Mouse (Mus musculus) heart, embryonic 14.5 days (tissue): ENCODE data around the gene Tmem150a. TPM values are rescaled to one million over a fixed set of nuclear protein-coding genes. Genes with fewer than 3 reads are reported as not detected.

Experiments
- ATAC-seq: fragments of 200-750 bp; cut with Nextera tagmentation; 2 replicates; pipeline ENCODE4 v1.8.0; 2017; ENCODE audit warnings: low read depth, moderate TSS enrichment; ENCODE audit not compliant: insufficient number of reproducible peaks, insufficient read depth, low FRiP score
- H3K27ac ChIP-seq, 2 experiments: fragments of 200-500 bp in 1 of 2; fragments of 300-500 bp in 1 of 2; sonication (generic) in 1 of 2; replicated peaks in 1 of 2; 2 replicates each; pipeline ENCODE4 v1.5.1; 2012 to 2014; ENCODE audit warnings: low read depth in 2 of 2, low read length in 2 of 2, control low read depth in 1 of 2, mild to moderate bottlenecking in 1 of 2, mixed read lengths in 1 of 2; ENCODE audit not compliant: control insufficient read depth in 1 of 2, insufficient read depth in 1 of 2
- H3K27me3 ChIP-seq: fragments of 300-500 bp; sonication (generic); 2 replicates; pipeline ENCODE4 v1.6.1; 2014; ENCODE audit warnings: mild to moderate bottlenecking, low read length, control low read depth; ENCODE audit not compliant: control insufficient read depth, insufficient read depth
- H3K36me3 ChIP-seq: fragments of 300-500 bp; sonication (generic); 2 replicates; pipeline ENCODE4 v1.6.1; 2014; ENCODE audit warnings: mild to moderate bottlenecking, control low read depth, low read length, mixed read lengths; ENCODE audit not compliant: control insufficient read depth, insufficient read depth
- H3K4me1 ChIP-seq, 2 experiments: fragments of 200-500 bp in 1 of 2; fragments of 300-500 bp in 1 of 2; sonication (generic) in 1 of 2; 2 replicates each; pipeline ENCODE4 v1.6.1; 2012 to 2014; ENCODE audit warnings: low read length in 2 of 2, control low read depth in 1 of 2, mixed read lengths in 1 of 2; ENCODE audit not compliant: control insufficient read depth in 2 of 2, insufficient read depth in 2 of 2
- H3K4me2 ChIP-seq: fragments of 300-500 bp; sonication (generic); 2 replicates; pipeline ENCODE4 v1.6.1; 2014; ENCODE audit warnings: mild to moderate bottlenecking, low read length
- H3K4me3 ChIP-seq, 2 experiments: fragments of 200-500 bp in 1 of 2; fragments of 300-500 bp in 1 of 2; sonication (generic) in 1 of 2; 2 replicates each; pipeline ENCODE4 v1.5.1; 2012 to 2014; ENCODE audit warnings: low read length in 2 of 2, mild to moderate bottlenecking in 2 of 2, control low read depth in 1 of 2, low read depth in 1 of 2, moderate library complexity in 1 of 2; ENCODE audit not compliant: control insufficient read depth in 1 of 2, insufficient read depth in 1 of 2
- H3K9ac ChIP-seq: fragments of 300-500 bp; sonication (generic); 2 replicates; pipeline ENCODE4 v1.6.1; 2014; ENCODE audit warnings: mild to moderate bottlenecking, low read length
- H3K9me3 ChIP-seq: fragments of 300-500 bp; sonication (generic); 2 replicates; pipeline ENCODE4 v1.6.1; 2016; ENCODE audit warnings: low read length, control low read depth; ENCODE audit not compliant: control insufficient read depth
- WGBS: fragments of 180-500 bp; shearing (Covaris S2); extraction: QIAGEN DNeasy Blood & Tissue Kit; methylation state at CpG from one replicate; pipeline ENCODE4 v1.1.7; 2014; 5-methylcytosine and 5-hydroxymethylcytosine counted together
- polyA plus RNA-seq: library from polyadenylated mRNA; unstranded; fragments of >200 nt; fragmentation: Nextera tagmentation; extraction: Ambion mirVana; gene quantifications from 2 replicates; pipeline ENCODE4 v1.2.1, GENCODE M21; 2014

The Tmem150a gene
- polyA plus RNA-seq, 1 experiment from 2014 or later: 14.4 TPM

GRCm38 (mm10) chr6:72366844-72367443 is 11.7 kb downstream of the Tmem150a start, which contains the start of gene Rnf181:
TSS of gene Rnf181 (minus strand) at chr6:72366956.
- no peak within 1 kb of the TSS for H3K27ac ChIP-seq
- no peak within 1 kb of the TSS for H3K9ac ChIP-seq
- H3K36me3 ChIP-seq: peaks cover 10% of the 10 kb centered on the region
- H3K4me2 ChIP-seq: no peak within 1 kb of the TSS
- no peaks in the 10 kb centered on the region for H3K9me3 ChIP-seq
- peaks cover 15 to 17% of the 10 kb centered on the region in 2 experiments for H3K4me1 ChIP-seq
- H3K4me3 ChIP-seq: no peak within 1 kb of the TSS
- no peak for ATAC-seq
- H3K27me3 ChIP-seq: no peaks in the 10 kb centered on the region
- WGBS: 73% methylated on average over 4 of the region's 4 CpGs

- no peak overlapping the region for H3K9ac ChIP-seq
- no peaks in the 10 kb centered on the region for H3K9me3 ChIP-seq
- no peak overlapping the region for H3K4me3 ChIP-seq
- no peak overlapping the region for H3K4me2 ChIP-seq
- WGBS: 80% methylated on average over 4 of the region's 4 CpGs
- peaks cover 15 to 17% of the 10 kb centered on the region in 2 experiments for H3K4me1 ChIP-seq
- ATAC-seq: no peak
- H3K27ac ChIP-seq: no peak overlapping the region
- no peaks in the 10 kb centered on the region for H3K27me3 ChIP-seq
- H3K36me3 ChIP-seq: peaks cover 10% of the 10 kb centered on the region
These were observed 12.3 kb downstream of the Tmem150a start for GRCm38 (mm10) chr6:72367460-72367974.

- 68% methylated on average over 4 of the region's 4 CpGs for WGBS
- H3K27me3 ChIP-seq: no peaks in the 10 kb centered on the region
- no peak overlapping the region for H3K4me3 ChIP-seq
- peaks cover 10% of the 10 kb centered on the region for H3K36me3 ChIP-seq
- H3K4me1 ChIP-seq: peaks cover 23 to 28% of the 10 kb centered on the region in 2 experiments
- H3K9ac ChIP-seq: no peak overlapping the region
- no peak for ATAC-seq
- H3K9me3 ChIP-seq: no peaks in the 10 kb centered on the region
- H3K27ac ChIP-seq: peak overlapping the region in 1 of 2 experiments; percentile 82; a peak in 1 of 4 replicates
- no peak overlapping the region for H3K4me2 ChIP-seq
These were observed 14.3 kb downstream of the Tmem150a start for GRCm38 (mm10) chr6:72369557-72369956.

GRCm38 (mm10) chr6:72370091-72370490 is 14.8 kb downstream of the Tmem150a start:
- Histone ChIP-seq H3K9me3 (no peaks in the 10 kb centered on the region), H3K4me3 (no peak overlapping the region), H3K27ac (peak overlapping the region; percentile 31 to 82; a peak in 2 of 4 replicates), H3K4me1 (peaks cover 23 to 28% of the 10 kb centered on the region in 2 experiments), H3K36me3 (peaks cover 10% of the 10 kb centered on the region), H3K4me2 (no peak overlapping the region), H3K27me3 (no peaks in the 10 kb centered on the region), H3K9ac (no peak overlapping the region)
- WGBS: 74% methylated on average over 12 of the region's 12 CpGs
- no peak for ATAC-seq

- no peaks in the 10 kb centered on the region for H3K27me3 ChIP-seq
- peaks cover 10% of the 10 kb centered on the region for H3K36me3 ChIP-seq
- peaks cover 23 to 28% of the 10 kb centered on the region in 2 experiments for H3K4me1 ChIP-seq
- WGBS: 27% methylated on average over 5 of the region's 5 CpGs
- H3K27ac ChIP-seq: peak overlapping the region; percentile 79 to 82
- H3K4me3 ChIP-seq: no peak overlapping the region
- no peaks in the 10 kb centered on the region for H3K9me3 ChIP-seq
- peak overlapping the region; percentile 26 for H3K9ac ChIP-seq
- 0 out of 2 replicates have a peak overlapping the region, but pooled peaks have one; percentile 7 for H3K4me2 ChIP-seq
- 0 out of 2 replicates have a peak, but pooled peaks have one; percentile 13 for ATAC-seq
These were observed 15.9 kb downstream of the Tmem150a start for GRCm38 (mm10) chr6:72371147-72371546.

- Histone ChIP-seq H3K4me2 (0 out of 2 replicates have a peak overlapping the region, but pooled peaks have one; percentile 7), H3K4me1 (peaks cover 23 to 28% of the 10 kb centered on the region in 2 experiments)
These were observed 16.3 kb downstream of the Tmem150a start for GRCm38 (mm10) chr6:72371571-72371970.

GRCm38 (mm10) chr6:72373184-72373583 is 17.9 kb downstream of the Tmem150a start:
- H3K27ac ChIP-seq: peak overlapping the region in 1 of 2 experiments; percentile 82; a peak in 2 of 4 replicates
- no peak overlapping the region for H3K9ac ChIP-seq
- ATAC-seq: no peak
- H3K4me2 ChIP-seq: no peak overlapping the region
- H3K9me3 ChIP-seq: no peaks in the 10 kb centered on the region
- no peaks in the 10 kb centered on the region for H3K27me3 ChIP-seq
- 77% methylated on average over 4 of the region's 4 CpGs for WGBS
- H3K36me3 ChIP-seq: peaks cover 10% of the 10 kb centered on the region
- peaks cover 23 to 28% of the 10 kb centered on the region in 2 experiments for H3K4me1 ChIP-seq
- no peak overlapping the region for H3K4me3 ChIP-seq

More at GRCm38 (mm10) chr6:72371571-72371970, 16.3 kb downstream of the Tmem150a start:
- Histone ChIP-seq H3K9ac (peak overlapping the region; percentile 26; the same call in 1 of the 2 replicates), H3K4me3 (no peak overlapping the region), H3K36me3 (peaks cover 10% of the 10 kb centered on the region), H3K27me3 (no peaks in the 10 kb centered on the region), H3K27ac (peak overlapping the region; percentile 79 to 82), H3K9me3 (no peaks in the 10 kb centered on the region)
- ATAC-seq: no peak
- 23% methylated on average over 1 of the region's 1 CpGs for WGBS
